Comparison of ENCODE assay signal across 19 mouse cellular contexts in genomic region chr7:15425537-15425936, GRCm38 (mm10). TPM values are rescaled to one million over a fixed set of nuclear protein-coding genes. Genes with fewer than 3 reads are reported as not detected.
"Had no signal": no experiment of that assay in that cellular context is flagged by ENCODE, and none has a peak within 500 bp of the region (broad histone marks: within the 10 kb centered on the region; RNA-seq: fewer than 3 reads in every experiment).

No protein-coding gene starts in this region.

RNA-seq across cellular contexts. Expression of gene Obox1, which starts 36.8 kb away (rescaled TPM):
- polyA plus RNA-seq: cerebellum, adult 2 months; cortical plate, adult 2 months; embryonic facial prominence, embryonic 10.5 days; embryonic facial prominence, embryonic 11.5 days; embryonic facial prominence, embryonic 12.5 days; embryonic facial prominence, embryonic 13.5 days; embryonic facial prominence, embryonic 14.5 days; embryonic facial prominence, embryonic 15.5 days; erythroblast, embryonic 14.5 days; forebrain, embryonic 10.5 days; forebrain, embryonic 12.5 days; forebrain, embryonic 13.5 days; forebrain, embryonic 14.5 days; forebrain, embryonic 15.5 days; forebrain, embryonic 16.5 days; forebrain, postnatal 0 days; frontal cortex, adult 2 months; gonadal fat pad, adult 2 months; heart, adult 2 months had no signal

RNA-seq across cellular contexts. Expression of gene Obox2, which starts 37.0 kb away (rescaled TPM):
- polyA plus RNA-seq: cerebellum, adult 2 months; cortical plate, adult 2 months; embryonic facial prominence, embryonic 10.5 days; embryonic facial prominence, embryonic 11.5 days; embryonic facial prominence, embryonic 12.5 days; embryonic facial prominence, embryonic 13.5 days; embryonic facial prominence, embryonic 14.5 days; embryonic facial prominence, embryonic 15.5 days; erythroblast, embryonic 14.5 days; forebrain, embryonic 10.5 days; forebrain, embryonic 12.5 days; forebrain, embryonic 13.5 days; forebrain, embryonic 14.5 days; forebrain, embryonic 15.5 days; forebrain, embryonic 16.5 days; forebrain, postnatal 0 days; frontal cortex, adult 2 months; gonadal fat pad, adult 2 months; heart, adult 2 months had no signal
